Mouse (Mus musculus) macrophage (primary cell): ENCODE results near the gene Prpf31. TPM values are rescaled to one million over a fixed set of nuclear protein-coding genes. Genes with fewer than 3 reads are reported as not detected.
A peak's percentile ranks its signal among the peaks of the same experiment; 100 is the strongest.

ENCODE experiments used
- H3K27ac ChIP-seq: fragments of 350-480 bp; formaldehyde crosslinking; 2 replicates; pipeline ENCODE4 v1.9.0; 2021
- H3K36me3 ChIP-seq: fragments of 350-480 bp; formaldehyde crosslinking; 2 replicates; pipeline ENCODE4 v1.9.0; 2021; ENCODE audit errors: inconsistent target
- H3K4me3 ChIP-seq: fragments of 350-480 bp; formaldehyde crosslinking; 2 replicates; pipeline ENCODE4 v1.9.0; 2021; ENCODE audit errors: inconsistent target
- H3K79me2 ChIP-seq: fragments of 350-480 bp; formaldehyde crosslinking; 2 replicates; pipeline ENCODE4 v1.9.0; 2021; ENCODE audit errors: inconsistent target
- WGBS: methylation state at CpG from one replicate; pipeline ENCODE4 v1.1.7; 2026; ENCODE audit warnings: inconsistent platforms; ENCODE audit not compliant: missing documents; 5-methylcytosine and 5-hydroxymethylcytosine counted together
- polyA plus RNA-seq: library from polyadenylated mRNA; stranded (reverse); fragments of 250-400 nt; gene quantifications from 3 replicates; pipeline ENCODE4 v1.2.4, GENCODE M21; 2018; ENCODE audit warnings: inconsistent platforms

The Prpf31 gene
- polyA plus RNA-seq, 1 experiment from 2014 or later = 40.2 TPM

- WGBS = 52% methylated on average over 3 of the region's 3 CpGs
- no peak overlapping the region for H3K27ac ChIP-seq
Measured at GRCm38 (mm10) chr7:3609082-3609481, 20.7 kb upstream of the Prpf31 start.

GRCm38 (mm10) chr7:3610437-3610836 is 19.3 kb upstream of the Prpf31 start:
- Histone ChIP-seq H3K36me3 (no peaks in the 10 kb centered on the region), H3K27ac (no peak overlapping the region), H3K79me2 (no peaks in the 10 kb centered on the region), H3K4me3 (no peak overlapping the region)
- 25% methylated on average over 2 of the region's 3 CpGs for WGBS

More at GRCm38 (mm10) chr7:3609082-3609481, 20.7 kb upstream of the Prpf31 start:
- no peak overlapping the region for H3K4me3 ChIP-seq
- no peaks in the 10 kb centered on the region for H3K36me3 ChIP-seq
- H3K79me2 ChIP-seq = no peaks in the 10 kb centered on the region

GRCm38 (mm10) chr7:3611006-3611405 is 18.8 kb upstream of the Prpf31 start:
- no peak overlapping the region for H3K27ac ChIP-seq
- no peaks in the 10 kb centered on the region for H3K36me3 ChIP-seq
- H3K79me2 ChIP-seq = no peaks in the 10 kb centered on the region
- no peak overlapping the region for H3K4me3 ChIP-seq
- WGBS = 86% methylated on average over 13 of the region's 13 CpGs

- Histone ChIP-seq H3K36me3 (peaks cover under 1% of the 10 kb centered on the region; the same call in 1 of the 2 replicates), H3K4me3 (no peak overlapping the region), H3K79me2 (peaks cover 19% of the 10 kb centered on the region), H3K27ac (no peak overlapping the region)
- 44% methylated on average over 3 of the region's 3 CpGs for WGBS
Measured at GRCm38 (mm10) chr7:3614021-3614420, 15.8 kb upstream of the Prpf31 start.

GRCm38 (mm10) chr7:3616057-3616388 is 13.8 kb upstream of the Prpf31 start, which contains the start of gene Oscar:
Oscar (minus strand) TSS chr7:3616157.
- 73% methylated on average over 4 of the region's 4 CpGs for whole genome bisulfite sequencing
- H3K79me2 ChIP-seq = peaks cover 25% of the 10 kb centered on the region
- H3K4me3 ChIP-seq = peak within 1 kb of the TSS; percentile 97
- no peak within 1 kb of the TSS for H3K27ac ChIP-seq
- H3K36me3 ChIP-seq = peaks cover 15% of the 10 kb centered on the region

GRCm38 (mm10) chr7:3616389-3617241 is 13.2 kb upstream of the Prpf31 start:
- Histone ChIP-seq H3K27ac (peak overlapping the region; percentile 60; the same call in 1 of the 2 replicates), H3K79me2 (peaks cover 25% of the 10 kb centered on the region), H3K4me3 (peak overlapping the region; percentile 97), H3K36me3 (peaks cover 15% of the 10 kb centered on the region)
- 48% methylated on average over 6 of the region's 6 CpGs for WGBS

GRCm38 (mm10) chr7:3617242-3617995 is 12.4 kb upstream of the Prpf31 start, which contains the start of gene Ndufa3:
Ndufa3 (plus strand) TSS chr7:3617373.
- peak within 1 kb of the TSS; percentile 97 for H3K4me3 ChIP-seq
- H3K79me2 ChIP-seq = peaks cover 25% of the 10 kb centered on the region
- WGBS = under 1% methylated on average over 32 of the region's 32 CpGs
- H3K36me3 ChIP-seq = peaks cover 22% of the 10 kb centered on the region
- H3K27ac ChIP-seq = peak within 1 kb of the TSS; percentile 60

- peaks cover 33% of the 10 kb centered on the region for H3K36me3 ChIP-seq
- WGBS = 38% methylated on average over 4 of the region's 4 CpGs
- H3K79me2 ChIP-seq = peaks cover 63% of the 10 kb centered on the region
- peak overlapping the region; percentile 76 for H3K27ac ChIP-seq
- H3K4me3 ChIP-seq = peak overlapping the region; percentile 95
Measured at GRCm38 (mm10) chr7:3629030-3629429, 755 bp upstream of the Prpf31 start.

GRCm38 (mm10) chr7:3630478-3630815 is 662 bp downstream of the Prpf31 start:
- Histone ChIP-seq H3K27ac (peak overlapping the region; percentile 76), H3K4me3 (peak overlapping the region; percentile 95), H3K79me2 (peaks cover 59% of the 10 kb centered on the region), H3K36me3 (peaks cover 37% of the 10 kb centered on the region)
- WGBS = 53% methylated on average over 3 of the region's 3 CpGs

GRCm38 (mm10) chr7:3643412-3643811 is 13.6 kb downstream of the Prpf31 start:
- 5% methylated on average over 5 of the region's 5 CpGs for WGBS

GRCm38 (mm10) chr7:3643843-3644242 is 14.1 kb downstream of the Prpf31 start:
- Histone ChIP-seq H3K27ac (peak overlapping the region; percentile 46), H3K79me2 (peaks cover 32% of the 10 kb centered on the region), H3K4me3 (peak overlapping the region; percentile 41), H3K36me3 (peaks cover 30% of the 10 kb centered on the region)
- 4% methylated on average over 9 of the region's 9 CpGs for whole genome bisulfite sequencing

More at GRCm38 (mm10) chr7:3643412-3643811, 13.6 kb downstream of the Prpf31 start:
- peak overlapping the region; percentile 41; the same call in 1 of the 2 replicates for H3K4me3 ChIP-seq
- peak overlapping the region; percentile 46 for H3K27ac ChIP-seq
- H3K36me3 ChIP-seq = peaks cover 34% of the 10 kb centered on the region
- H3K79me2 ChIP-seq = peaks cover 28% of the 10 kb centered on the region

- Histone ChIP-seq H3K27ac (peak overlapping the region; percentile 46), H3K79me2 (peaks cover 37% of the 10 kb centered on the region), H3K36me3 (peaks cover 25% of the 10 kb centered on the region; the same call in 1 of the 2 replicates), H3K4me3 (peak overlapping the region; percentile 41)
- WGBS = 0% methylated on average over 11 of the region's 11 CpGs
Measured at GRCm38 (mm10) chr7:3644348-3644671, 14.5 kb downstream of the Prpf31 start.

- 0% methylated on average over 26 of the region's 58 CpGs for WGBS
- Histone ChIP-seq H3K79me2 (peaks cover 42% of the 10 kb centered on the region), H3K27ac (peak within 1 kb of the TSS; percentile 78), H3K4me3 (peak within 1 kb of the TSS; percentile 58), H3K36me3 (peaks cover 19% of the 10 kb centered on the region; the same call in 1 of the 2 replicates)
Measured at GRCm38 (mm10) chr7:3644672-3645487, 15.1 kb downstream of the Prpf31 start, which contains the start of gene Cnot3. Cnot3 (plus strand) TSS chr7:3645268.

- Histone ChIP-seq H3K27ac (peak overlapping the region; percentile 78), H3K36me3 (peaks cover 17% of the 10 kb centered on the region; the same call in 1 of the 2 replicates), H3K4me3 (peak overlapping the region; percentile 58), H3K79me2 (peaks cover 47% of the 10 kb centered on the region)
- WGBS = under 1% methylated on average over 50 of the region's 58 CpGs
Measured at GRCm38 (mm10) chr7:3645488-3646025, 15.8 kb downstream of the Prpf31 start.
